Mouse (Mus musculus): Measurements from ENCODE around the gene Shcbp1l. TPM values are rescaled to one million over a fixed set of nuclear protein-coding genes. Genes with fewer than 3 reads are reported as not detected.
"Not testable (repeated sequence)": the region's sequence is repeated elsewhere in the genome, so short reads cannot be mapped to it uniquely, and the experiment has no call there.

Gene Shcbp1l
- polyA plus RNA-seq (2016; fragmentation: Nextera tagmentation; extraction: Ambion mirVana) = 0.14 and 0.18 TPM in 2 replicates

DNA sequence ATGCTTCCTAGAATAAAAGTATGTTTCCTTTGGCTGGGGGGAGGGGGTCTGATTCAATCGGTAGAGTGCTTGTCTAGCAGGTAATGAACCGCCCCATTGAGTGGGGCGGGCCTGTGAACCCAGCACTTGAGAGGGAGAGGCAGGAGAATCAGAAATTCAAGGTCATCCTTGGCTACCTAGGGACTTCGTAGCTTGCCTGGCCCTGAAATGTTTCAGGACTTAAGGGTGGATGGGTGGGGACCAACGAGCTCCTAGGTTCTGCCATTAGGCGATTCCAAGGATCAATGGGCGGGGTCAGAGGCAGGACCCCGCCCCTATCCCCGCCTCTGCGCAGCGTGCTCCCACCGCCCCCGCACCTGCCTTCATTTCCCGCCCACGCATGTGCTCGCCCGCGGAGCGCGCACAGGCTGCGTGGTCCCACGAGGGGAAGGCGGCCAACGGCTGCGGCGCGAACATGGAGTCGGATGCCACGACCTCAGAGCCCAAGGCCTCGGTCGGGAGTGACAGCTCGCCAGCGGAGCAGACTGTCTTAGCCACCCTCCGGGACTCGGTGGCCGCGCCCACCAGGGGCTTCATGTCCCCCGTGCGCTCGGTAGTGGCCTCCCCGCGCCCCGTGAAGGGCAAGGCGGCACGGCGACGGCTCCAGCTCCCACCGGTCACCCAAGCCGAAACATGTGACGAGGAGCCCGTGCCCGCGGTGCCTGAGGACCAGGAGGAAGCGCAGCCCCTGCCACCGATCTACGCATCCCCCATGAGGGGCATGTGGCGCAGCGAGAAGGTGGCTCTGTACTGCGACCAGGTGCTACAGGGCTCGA is at the start of gene Shcbp1l:
Shcbp1l (plus strand) TSS at position 393 of the 815 bp plus-strand sequence.
- Histone ChIP-seq H3K4me3 (peak within 1 kb of the TSS; percentile 56), H3K36me3 (no peaks in the 10 kb centered on the region), H3K27ac (ENCODE audit: poor library complexity, severe bottlenecking) (no peak within 1 kb of the TSS), H3K4me2 (peak within 1 kb of the TSS; percentile 94), H3K9me3 (replicated peaks) (peaks cover 5% of the 10 kb centered on the region; the same call in 1 of the 2 replicates), H3K9ac (peak within 1 kb of the TSS; percentile 69), H3K27me3 (replicated peaks) (peaks cover 12% of the 10 kb centered on the region; the same call in 1 of the 2 replicates), H3K4me1 (replicated peaks) (peaks cover 7% of the 10 kb centered on the region; the same call in 1 of the 2 replicates)
- peak; percentile 92 for ATAC-seq (ENCODE audit: insufficient number of reproducible peaks, low FRiP score)
- WGBS = 2% methylated on average over 60 of the region's 60 CpGs

GRCm38 (mm10) chr1:153376446-153376845 is 48.5 kb upstream of the Shcbp1l start:
- H3K27ac ChIP-seq (ENCODE audit: poor library complexity, severe bottlenecking) = no peak overlapping the region
- 36% methylated on average over 6 of the region's 6 CpGs for WGBS
- H3K27me3 ChIP-seq (replicated peaks) = no peaks in the 10 kb centered on the region
- H3K4me1 ChIP-seq (replicated peaks) = no peaks in the 10 kb centered on the region
- H3K4me2 ChIP-seq = no peak overlapping the region
- H3K36me3 ChIP-seq = no peaks in the 10 kb centered on the region
- no peaks in the 10 kb centered on the region for H3K9me3 ChIP-seq (replicated peaks)
- no peak overlapping the region for H3K4me3 ChIP-seq
- ATAC-seq (ENCODE audit: insufficient number of reproducible peaks, low FRiP score) = no peak
- H3K9ac ChIP-seq = no peak overlapping the region

- no peak overlapping the region for H3K9ac ChIP-seq
- H3K4me1 ChIP-seq (replicated peaks) = no peaks in the 10 kb centered on the region
- WGBS = 66% methylated on average over 6 of the region's 6 CpGs
- H3K4me2 ChIP-seq = no peak overlapping the region
- H3K27ac ChIP-seq (ENCODE audit: poor library complexity, severe bottlenecking) = no peak overlapping the region
- H3K27me3 ChIP-seq (replicated peaks) = no peaks in the 10 kb centered on the region
- no peaks in the 10 kb centered on the region for H3K36me3 ChIP-seq
- H3K4me3 ChIP-seq = no peak overlapping the region
- H3K9me3 ChIP-seq (replicated peaks) = no peaks in the 10 kb centered on the region
- no peak for ATAC-seq (ENCODE audit: insufficient number of reproducible peaks, low FRiP score)
Measured at GRCm38 (mm10) chr1:153378587-153378986, 46.4 kb upstream of the Shcbp1l start.

DNA sequence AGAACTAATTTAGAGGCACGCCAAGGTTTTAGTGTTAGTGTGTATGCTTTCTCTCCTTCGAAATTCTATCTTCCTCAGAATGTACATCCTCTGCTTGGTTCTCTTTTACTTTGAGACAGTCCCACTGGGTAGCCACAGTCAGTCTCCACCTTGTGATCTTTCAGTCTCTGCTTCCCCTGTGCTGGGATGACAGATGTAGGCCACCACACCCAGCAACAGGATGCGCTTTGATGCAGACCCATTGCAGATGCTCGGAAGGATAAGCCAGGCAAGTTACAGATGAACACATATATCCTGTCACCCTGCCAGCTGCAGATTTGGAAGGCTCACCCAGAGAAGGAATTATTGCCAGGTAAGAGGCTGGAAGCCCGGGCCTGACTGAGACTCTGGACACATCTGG is 45.1 kb upstream of the Shcbp1l start:
- Histone ChIP-seq H3K9ac (no peak overlapping the region), H3K36me3 (no peaks in the 10 kb centered on the region), H3K27ac (ENCODE audit: poor library complexity, severe bottlenecking) (no peak overlapping the region), H3K4me3 (no peak overlapping the region), H3K9me3 (replicated peaks) (no peaks in the 10 kb centered on the region), H3K27me3 (replicated peaks) (no peaks in the 10 kb centered on the region), H3K4me2 (no peak overlapping the region), H3K4me1 (replicated peaks) (no peaks in the 10 kb centered on the region)
- no peak for ATAC-seq (ENCODE audit: insufficient number of reproducible peaks, low FRiP score)
- 80% methylated on average over 5 of the region's 5 CpGs for WGBS

DNA sequence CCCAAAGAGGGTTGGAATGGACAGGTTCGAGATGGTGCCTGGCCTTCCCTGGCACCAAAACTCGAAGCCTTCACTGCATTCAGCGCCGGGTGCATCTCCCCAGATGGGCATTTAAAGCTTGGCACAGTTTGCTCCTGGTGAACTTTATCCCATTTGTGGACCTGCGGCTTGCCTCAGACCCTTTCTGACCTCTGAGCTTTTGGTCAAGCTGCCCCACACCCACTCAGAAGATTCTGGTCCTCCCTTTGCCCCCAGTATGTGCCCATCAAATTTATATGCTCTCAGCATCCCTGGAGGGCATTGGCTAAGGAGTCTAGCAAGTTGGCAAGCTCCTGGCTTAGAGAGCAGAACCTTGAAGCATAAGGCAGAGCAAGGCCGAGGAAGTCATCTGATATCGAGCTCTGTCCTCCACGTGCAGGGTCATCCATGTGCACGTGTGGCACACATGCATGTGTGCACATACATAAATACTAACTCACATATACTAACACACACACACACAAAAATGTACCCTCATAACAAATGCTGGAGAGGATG is 44.1 kb upstream of the Shcbp1l start:
- 81% methylated on average over 9 of the region's 9 CpGs for WGBS
- H3K9me3 ChIP-seq (replicated peaks) = no peaks in the 10 kb centered on the region
- ATAC-seq (ENCODE audit: insufficient number of reproducible peaks, low FRiP score) = no peak
- H3K27ac ChIP-seq (ENCODE audit: poor library complexity, severe bottlenecking) = no peak overlapping the region
- no peaks in the 10 kb centered on the region for H3K4me1 ChIP-seq (replicated peaks)
- H3K36me3 ChIP-seq = no peaks in the 10 kb centered on the region
- no peak overlapping the region for H3K9ac ChIP-seq
- H3K4me2 ChIP-seq = no peak overlapping the region
- H3K27me3 ChIP-seq (replicated peaks) = no peaks in the 10 kb centered on the region
- no peak overlapping the region for H3K4me3 ChIP-seq

GRCm38 (mm10) chr1:153385081-153385480 is 39.9 kb upstream of the Shcbp1l start:
- ATAC-seq (ENCODE audit: insufficient number of reproducible peaks, low FRiP score) = no peak
- 64% methylated on average over 6 of the region's 6 CpGs for WGBS
- H3K9me3 ChIP-seq (replicated peaks) = no peaks in the 10 kb centered on the region

GRCm38 (mm10) chr1:153385661-153386060 is 39.3 kb upstream of the Shcbp1l start:
- not testable (repeated sequence) for H3K4me1 ChIP-seq (replicated peaks); ATAC-seq (ENCODE audit: insufficient number of reproducible peaks, low FRiP score); H3K27me3 ChIP-seq (replicated peaks); H3K9me3 ChIP-seq (replicated peaks); H3K36me3 ChIP-seq; H3K4me2 ChIP-seq; H3K4me3 ChIP-seq; H3K9ac ChIP-seq; H3K27ac ChIP-seq (ENCODE audit: poor library complexity, severe bottlenecking)
- WGBS = 87% methylated on average over 5 of the region's 5 CpGs

More at GRCm38 (mm10) chr1:153385081-153385480, 39.9 kb upstream of the Shcbp1l start:
- Histone ChIP-seq H3K4me3 (no peak overlapping the region), H3K27me3 (replicated peaks) (no peaks in the 10 kb centered on the region), H3K4me2 (no peak overlapping the region), H3K36me3 (no peaks in the 10 kb centered on the region), H3K9ac (no peak overlapping the region), H3K27ac (ENCODE audit: poor library complexity, severe bottlenecking) (no peak overlapping the region), H3K4me1 (replicated peaks) (no peaks in the 10 kb centered on the region)

- Histone ChIP-seq H3K9me3 (replicated peaks) (no peaks in the 10 kb centered on the region), H3K4me2 (peak overlapping the region; percentile 22; the same call in 1 of the 2 replicates), H3K9ac (no peak overlapping the region), H3K4me1 (replicated peaks) (no peaks in the 10 kb centered on the region), H3K27ac (ENCODE audit: poor library complexity, severe bottlenecking) (no peak overlapping the region), H3K4me3 (no peak overlapping the region), H3K36me3 (no peaks in the 10 kb centered on the region), H3K27me3 (replicated peaks) (no peaks in the 10 kb centered on the region)
- ATAC-seq (ENCODE audit: insufficient number of reproducible peaks, low FRiP score) = peak; percentile 61; the same call in 1 of the 2 replicates
- 49% methylated on average over 25 of the region's 25 CpGs for WGBS
Measured at GRCm38 (mm10) chr1:153386271-153387069, 38.5 kb upstream of the Shcbp1l start.

DNA sequence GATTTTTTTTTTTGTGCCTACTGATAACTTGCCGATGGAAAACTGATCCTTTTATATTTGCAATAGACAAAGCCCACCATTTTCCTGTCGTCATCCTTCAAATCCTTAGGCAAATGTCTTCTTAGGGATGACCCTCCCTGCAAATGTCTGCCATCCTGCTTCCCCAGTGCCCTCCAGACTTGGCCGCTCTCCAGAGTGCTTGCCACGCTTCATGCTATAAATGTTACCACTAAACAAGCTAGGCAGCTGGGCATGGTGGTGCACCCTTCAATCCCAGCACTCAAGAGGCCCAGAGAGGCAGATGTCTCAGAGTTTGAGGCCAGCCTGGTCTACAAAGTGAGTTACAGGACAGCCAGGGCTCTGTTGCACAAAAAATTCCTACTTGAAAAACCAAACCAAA is 29.3 kb upstream of the Shcbp1l start:
- H3K27me3 ChIP-seq (replicated peaks); H3K9ac ChIP-seq; H3K9me3 ChIP-seq (replicated peaks); H3K4me3 ChIP-seq; H3K4me2 ChIP-seq; H3K36me3 ChIP-seq; H3K4me1 ChIP-seq (replicated peaks); H3K27ac ChIP-seq (ENCODE audit: poor library complexity, severe bottlenecking); ATAC-seq (ENCODE audit: insufficient number of reproducible peaks, low FRiP score): not testable (repeated sequence)
- WGBS = 76% methylated on average over 4 of the region's 4 CpGs

DNA sequence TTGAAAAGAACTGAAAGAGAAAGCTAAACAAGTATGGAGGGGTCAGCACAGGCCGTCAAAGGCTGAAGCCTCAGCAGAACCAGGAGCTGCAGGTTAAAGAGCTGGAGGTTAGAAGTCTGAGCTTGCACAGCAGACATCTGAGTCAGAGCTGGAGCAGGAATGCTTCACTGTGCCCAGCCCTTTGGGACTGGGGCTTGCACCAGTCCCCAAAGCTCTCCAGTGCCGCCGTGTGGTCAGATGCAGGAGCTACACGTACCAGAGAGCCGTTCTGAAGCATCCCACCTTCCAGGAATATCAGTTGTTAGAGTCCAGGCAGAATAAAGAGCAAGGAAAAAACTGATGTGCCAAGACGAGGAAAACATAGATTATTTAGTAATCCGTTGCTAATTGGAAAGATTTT is 23.2 kb upstream of the Shcbp1l start:
- Histone ChIP-seq H3K27ac (ENCODE audit: poor library complexity, severe bottlenecking) (no peak overlapping the region), H3K9me3 (replicated peaks) (0 out of 2 replicates have a peak, but pooled peaks cover 6% of the 10 kb centered on the region), H3K27me3 (replicated peaks) (no peaks in the 10 kb centered on the region), H3K4me1 (replicated peaks) (peaks cover 5% of the 10 kb centered on the region; the same call in 1 of the 2 replicates), H3K4me3 (no peak overlapping the region), H3K4me2 (no peak overlapping the region), H3K36me3 (no peaks in the 10 kb centered on the region), H3K9ac (no peak overlapping the region)
- ATAC-seq (ENCODE audit: insufficient number of reproducible peaks, low FRiP score) = peak; percentile 71
- 2% methylated on average over 7 of the region's 7 CpGs for WGBS

- WGBS = 80% methylated on average over 11 of the region's 11 CpGs
- H3K27me3 ChIP-seq (replicated peaks); H3K9me3 ChIP-seq (replicated peaks); H3K4me3 ChIP-seq; H3K27ac ChIP-seq (ENCODE audit: poor library complexity, severe bottlenecking); ATAC-seq (ENCODE audit: insufficient number of reproducible peaks, low FRiP score); H3K9ac ChIP-seq; H3K4me2 ChIP-seq; H3K4me1 ChIP-seq (replicated peaks); H3K36me3 ChIP-seq: not testable (repeated sequence)
Measured at GRCm38 (mm10) chr1:153407641-153408040, 17.3 kb upstream of the Shcbp1l start.

Measured in heart, embryonic 12.5 days (tissue).